Mouse (Mus musculus): ENCODE data around the gene Col4a4.

GRCm38 (mm10) chr1:82624934-82625333, 38.3 kb upstream of the Col4a4 start:
- no peak for TF ChIP-seq CTCF (IDR thresholded peaks at IDR 0.05; ENCODE audit: low read depth, low read length)
- TF ChIP-seq POLR2A (IDR thresholded peaks at IDR 0.05; ENCODE audit: extremely low read depth, insufficient read depth, low read length): no peak
